Mouse (Mus musculus): ENCODE measurements around the gene Tbxa2r. TPM values are rescaled to one million over a fixed set of nuclear protein-coding genes. Genes with fewer than 3 reads are reported as not detected.

Tbxa2r gene
- total RNA-seq, 2 experiments from 2014 or later: 0.45 to 0.99 TPM

- intact Hi-C loops (cut with DNase I): no loop called here
Observed at GRCm38 (mm10) chr10:81383802-81384604, 55.5 kb downstream of the Tbxa2r start, which contains the start of the genes Dohh and Gm48551. Gene Dohh (plus strand): TSS chr10:81384428. Gene Gm48551 (plus strand): TSS chr10:81384466.

GRCm38 (mm10) chr10:81384605-81384982, 56.1 kb downstream of the Tbxa2r start:
- DNase-seq (ENCODE audit: low spot score in 2 of 2): no peak
- intact Hi-C loops (cut with DNase I): no loop called here

More at GRCm38 (mm10) chr10:81383802-81384604, 55.5 kb downstream of the Tbxa2r start, which contains the start of the genes Dohh and Gm48551:
- peak; percentile 96 to 98 for DNase-seq (ENCODE audit: low spot score in 2 of 2)

Other genes starting within 250 kb of the Tbxa2r start
- under 1 TPM; 0.23 to 0.72 TPM for gene Creb3l3, start 229.9 kb upstream of the Tbxa2r start, total RNA-seq (2021)
- gene Map2k2, start 222.8 kb upstream of the Tbxa2r start, total RNA-seq (2021): 100 to 1,000 TPM; 120 to 133 TPM
- gene Zbtb7a, start 193.5 kb upstream of the Tbxa2r start, total RNA-seq (2021): 100 to 1,000 TPM; 120 to 133 TPM
- gene Pias4, start 160.8 kb upstream of the Tbxa2r start, total RNA-seq (2021): 10 to 100 TPM; 26.7 to 31.8 TPM
- gene Eef2, start 152.1 kb upstream of the Tbxa2r start, total RNA-seq (2021): 100 to 1,000 TPM; 857 to 954 TPM
- 10 to 100 TPM; 75.0 to 76.4 TPM for gene Dapk3, start 145.7 kb upstream of the Tbxa2r start, total RNA-seq (2021)
- gene 4930442H23Rik, start 144.9 kb upstream of the Tbxa2r start, total RNA-seq (2021): not detected
- gene Nmrk2, start 126.7 kb upstream of the Tbxa2r start, total RNA-seq (2021): under 1 TPM in 1 of 2 experiments, not detected in 1; 0.34 TPM
- 100 to 1,000 TPM; 202 to 212 TPM for gene Atcay, start 97.9 kb upstream of the Tbxa2r start, total RNA-seq (2021)
- 10 to 100 TPM; 54.9 to 72.9 TPM for gene Zfr2, start 95.6 kb upstream of the Tbxa2r start, total RNA-seq (2021)
- 100 to 1,000 TPM; 191 to 213 TPM for gene Matk, start 75.8 kb upstream of the Tbxa2r start, total RNA-seq (2021)
- gene Mrpl54, start 61.8 kb upstream of the Tbxa2r start, total RNA-seq (2021): 10 to 100 TPM; 43.0 to 48.2 TPM
- 10 to 100 TPM; 30.1 to 39.3 TPM for gene Apba3, start 61.8 kb upstream of the Tbxa2r start, total RNA-seq (2021)
- gene Tjp3, start 37.1 kb upstream of the Tbxa2r start, total RNA-seq (2021): under 1 TPM in 1 of 2 experiments, not detected in 1; 0.50 TPM
- gene Pip5k1c, start 35.8 kb upstream of the Tbxa2r start, total RNA-seq (2021): 100 to 1,000 TPM; 419 to 450 TPM
- gene Cactin, start 7.6 kb upstream of the Tbxa2r start, total RNA-seq (2021): 10 to 100 TPM; 29.7 to 31.7 TPM
- 1 to 10 TPM; 1.4 to 1.8 TPM for gene Gipc3, start 14.5 kb downstream of the Tbxa2r start, total RNA-seq (2021)
- 10 to 100 TPM; 27.0 to 35.5 TPM for gene Hmg20b, start 21.7 kb downstream of the Tbxa2r start, total RNA-seq (2021)
- 10 to 100 TPM; 39.6 to 40.9 TPM for gene Mfsd12, start 28.8 kb downstream of the Tbxa2r start, total RNA-seq (2021)
- 1 to 10 TPM in 1 of 2 experiments, under 1 TPM in 1; 0.49 to 2.2 TPM for gene 4930404N11Rik, start 37.1 kb downstream of the Tbxa2r start, total RNA-seq (2021)
- gene Fzr1, start 49.8 kb downstream of the Tbxa2r start, total RNA-seq (2021): 10 to 100 TPM; 67.8 to 72.2 TPM
- gene Dohh, start 55.7 kb downstream of the Tbxa2r start, total RNA-seq (2021): 100 to 1,000 TPM in 1 of 2 experiments, 10 to 100 TPM in 1; 80.0 to 103 TPM
- 1 to 10 TPM; 2.5 to 4.3 TPM for gene Gm48551, start 55.7 kb downstream of the Tbxa2r start, total RNA-seq (2021)
- 1 to 10 TPM; 1.9 to 4.9 TPM for gene Gm48552, start 60.3 kb downstream of the Tbxa2r start, total RNA-seq (2021)
- under 1 TPM; 0.77 to 0.94 TPM for gene Smim24, start 64.3 kb downstream of the Tbxa2r start, total RNA-seq (2021)
- 10 to 100 TPM; 87.9 to 96.9 TPM for gene Nfic, start 126.9 kb downstream of the Tbxa2r start, total RNA-seq (2021)
- 100 to 1,000 TPM; 256 to 303 TPM for gene Celf5, start 154.0 kb downstream of the Tbxa2r start, total RNA-seq (2021)
- gene Ncln, start 167.7 kb downstream of the Tbxa2r start, total RNA-seq (2021): 10 to 100 TPM; 74.9 to 88.8 TPM
- under 1 TPM; 0.43 to 0.52 TPM for gene S1pr4, start 171.4 kb downstream of the Tbxa2r start, total RNA-seq (2021)
- gene Gna15, start 195.5 kb downstream of the Tbxa2r start, total RNA-seq (2021): 1 to 10 TPM; 2.3 to 3.1 TPM
- 100 to 1,000 TPM; 103 to 115 TPM for gene Gna11, start 216.5 kb downstream of the Tbxa2r start, total RNA-seq (2021)
- 100 to 1,000 TPM; 652 to 731 TPM for gene Aes, start 230.8 kb downstream of the Tbxa2r start, total RNA-seq (2021)
- gene Tle2, start 245.8 kb downstream of the Tbxa2r start, total RNA-seq (2021): 10 to 100 TPM; 23.7 to 37.6 TPM